Comparison of ENCODE assay signal across 23 mouse cellular contexts in genomic region chr13:69458891-69459290, GRCm38 (mm10).
"Had no signal": no experiment of that assay in that cellular context is flagged by ENCODE, and none has a peak within 500 bp of the region (broad histone marks: within the 10 kb centered on the region; RNA-seq: fewer than 3 reads in every experiment).

No protein-coding gene starts in this region.

- H3K36me3 ChIP-seq: heart, embryonic 12.5 days; hindbrain, embryonic 10.5 days; hindbrain, embryonic 12.5 days; intestine, embryonic 15.5 days; limb, embryonic 10.5 days; limb, embryonic 12.5 days had no signal

- H3K4me2 ChIP-seq: heart, embryonic 12.5 days; hindbrain, embryonic 12.5 days; hindbrain, embryonic 14.5 days; intestine, embryonic 15.5 days; limb, embryonic 12.5 days had no signal

- H3K4me1 ChIP-seq: heart, embryonic 12.5 days; hindbrain, embryonic 10.5 days; hindbrain, embryonic 12.5 days; intestine, embryonic 15.5 days had no signal

- DNase-seq: gastrocnemius, adult 2 months; gastrocnemius, postnatal 10 days; gastrocnemius, postnatal 25 days; heart, adult 2 months; heart, postnatal 10 days; heart, postnatal 4 days; kidney, adult 18-20 months; kidney, adult 8-10 months; kidney, postnatal 10 days; kidney, postnatal 25 days; kidney, postnatal 4 days had no signal

- H3K4me3 ChIP-seq: gastrocnemius, adult 2 months; heart, adult 2 months; heart, embryonic 12.5 days; hindbrain, embryonic 10.5 days; hindbrain, embryonic 12.5 days; intestine, embryonic 15.5 days; layer of hippocampus, adult 2 months; left cerebral cortex, adult 2 months; limb, embryonic 10.5 days; limb, embryonic 12.5 days had no signal

- H3K27ac ChIP-seq: gastrocnemius, adult 2 months; heart, adult 2 months; hindbrain, embryonic 10.5 days; hindbrain, embryonic 12.5 days; hindbrain, embryonic 14.5 days; intestine, embryonic 15.5 days; layer of hippocampus, adult 2 months; left cerebral cortex, adult 2 months; limb, embryonic 10.5 days; limb, embryonic 12.5 days had no signal

- H3K9me3 ChIP-seq: heart, embryonic 12.5 days; hindbrain, embryonic 10.5 days; hindbrain, embryonic 12.5 days; intestine, embryonic 15.5 days; limb, embryonic 10.5 days; limb, embryonic 12.5 days had no signal

- ATAC-seq: hindbrain, embryonic 16.5 days; inflammation-experienced regulatory T-cells, adult 6 months; intestine, embryonic 15.5 days; intestine, postnatal 0 days had no signal

- H3K9ac ChIP-seq: heart, embryonic 12.5 days; hindbrain, embryonic 12.5 days; hindbrain, embryonic 14.5 days; intestine, embryonic 15.5 days; limb, embryonic 12.5 days had no signal

- H3K27me3 ChIP-seq: heart, embryonic 12.5 days; hindbrain, embryonic 12.5 days; intestine, embryonic 15.5 days; limb, embryonic 12.5 days had no signal
